Mouse (Mus musculus): ENCODE measurements at regions not wholly inside any gene's neighbourhood (a gene's known extent, or its start where the extent isn't known, plus 50 kb on each side); places are given as distances from the start of the nearest gene placed in this dataset.
"Not testable (repeated sequence)": the region's sequence is repeated elsewhere in the genome, so short reads cannot be mapped to it uniquely, and the experiment has no call there.

DNA sequence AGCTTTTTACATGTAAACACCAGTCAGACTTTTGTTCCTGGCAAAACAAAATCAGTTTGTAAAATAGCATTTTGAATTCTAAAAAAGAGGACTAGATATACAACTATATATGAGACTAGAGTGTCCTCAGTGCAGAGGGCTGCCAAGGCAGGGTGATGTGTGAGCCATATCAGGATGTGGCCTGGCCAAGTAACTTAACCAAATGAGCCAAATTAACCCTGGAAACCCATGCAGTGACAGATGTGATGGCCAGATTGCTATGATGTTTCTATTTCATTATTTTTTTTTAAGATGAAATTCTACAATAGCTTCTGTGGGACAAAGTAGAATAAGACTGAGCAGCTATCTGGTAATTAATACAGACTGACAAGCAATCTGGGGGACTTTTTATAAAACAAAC lies 181.8 kb downstream of the Nova1 start:
- DNase-seq (ENCODE audit: low spot score in 2 of 2) = no peak

DNA sequence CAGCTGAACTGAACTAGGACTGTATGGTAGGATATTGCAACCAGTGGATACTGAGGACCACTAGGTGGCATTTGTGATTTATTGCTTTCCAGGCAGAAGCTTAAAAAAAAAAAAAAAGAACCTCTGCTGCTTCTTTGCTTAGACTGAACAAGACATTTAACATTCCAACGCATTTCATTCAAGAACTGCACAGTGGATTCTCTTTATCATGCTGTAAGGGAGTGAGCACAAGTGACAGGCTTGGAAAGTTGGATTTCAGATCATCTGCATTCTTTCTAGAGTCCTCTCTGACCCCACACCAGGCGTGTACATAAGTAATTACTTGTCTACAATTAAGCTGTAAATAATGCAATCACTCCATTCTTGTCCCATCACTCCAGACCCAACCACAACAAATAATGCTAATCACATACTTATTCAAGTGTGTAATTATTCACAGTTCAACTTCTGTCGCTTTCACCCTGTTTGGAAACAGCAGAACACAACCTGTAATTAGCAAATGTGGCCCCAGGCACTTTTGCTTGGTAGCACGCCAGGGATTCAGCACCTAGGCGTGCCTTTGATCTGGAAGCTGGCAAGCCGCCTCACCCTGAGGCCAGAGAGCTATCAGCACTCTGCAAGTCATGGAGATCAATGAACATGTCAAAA lies 183.5 kb downstream of the Nova1 start:
- peak in 1 of 2 experiments; percentile 30 for DNase-seq (ENCODE audit: low spot score in 2 of 2)

DNA sequence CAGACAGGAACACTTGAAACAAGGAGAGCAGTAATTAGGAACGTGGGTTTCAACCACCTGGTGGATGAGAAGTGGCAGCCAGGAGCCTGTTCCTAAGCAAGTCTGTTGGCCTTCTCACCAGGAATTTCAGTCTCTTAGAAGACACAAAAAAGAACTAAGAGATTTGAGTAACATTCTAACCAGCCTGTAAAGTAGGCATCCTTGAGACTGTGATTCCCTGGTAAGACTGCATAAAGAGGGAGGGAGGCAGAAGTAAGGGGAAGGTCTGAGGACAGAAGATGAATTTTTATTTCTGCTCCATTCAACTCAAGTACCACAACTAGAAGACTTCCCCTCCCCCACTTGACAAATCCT lies 184.0 kb downstream of the Nova1 start:
- DNase-seq (ENCODE audit: low spot score in 2 of 2) = peak in 1 of 2 experiments; percentile 25

DNA sequence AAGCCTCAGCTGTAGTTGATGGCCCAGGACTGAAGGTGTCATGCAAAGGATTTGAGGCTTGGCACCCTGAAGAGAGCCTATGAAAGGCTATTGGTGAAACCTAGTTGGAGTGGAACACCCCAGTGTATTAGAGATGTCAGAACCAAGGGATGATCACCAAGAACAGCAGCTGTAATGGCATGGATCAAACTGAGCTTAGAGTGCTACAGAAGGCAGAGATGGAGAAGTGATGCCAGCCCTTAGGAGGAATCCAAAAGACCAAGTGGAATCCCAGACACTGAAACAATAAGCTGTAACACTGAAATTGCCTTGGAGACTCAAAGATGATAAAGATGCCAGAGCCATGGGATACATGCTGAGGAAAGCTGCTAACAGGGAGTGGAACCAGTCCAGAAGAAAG lies 186.3 kb downstream of the Nova1 start:
- not testable (repeated sequence) for DNase-seq (ENCODE audit: low spot score in 2 of 2)

DNA sequence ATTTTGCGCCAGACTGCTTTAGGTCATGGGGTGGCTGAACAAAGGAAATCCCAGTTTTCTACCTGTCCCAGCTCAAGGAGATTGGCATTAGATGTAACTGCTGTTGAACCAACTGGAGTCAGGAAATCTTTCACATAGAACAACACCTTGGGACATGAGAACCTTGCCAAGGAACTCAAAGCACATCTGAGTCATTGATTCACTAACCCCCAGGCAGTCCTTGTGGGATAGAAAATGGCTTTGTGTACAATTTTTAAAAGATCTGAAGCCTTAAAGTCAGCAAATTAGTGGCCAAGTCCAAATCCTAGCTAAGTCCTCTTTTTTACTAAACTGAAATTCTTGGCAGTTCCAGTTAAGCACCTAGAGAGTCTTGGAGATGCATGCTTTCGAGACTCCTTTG lies 191.4 kb downstream of the Nova1 start:
- DNase-seq (ENCODE audit: low spot score in 2 of 2) = no peak

DNA sequence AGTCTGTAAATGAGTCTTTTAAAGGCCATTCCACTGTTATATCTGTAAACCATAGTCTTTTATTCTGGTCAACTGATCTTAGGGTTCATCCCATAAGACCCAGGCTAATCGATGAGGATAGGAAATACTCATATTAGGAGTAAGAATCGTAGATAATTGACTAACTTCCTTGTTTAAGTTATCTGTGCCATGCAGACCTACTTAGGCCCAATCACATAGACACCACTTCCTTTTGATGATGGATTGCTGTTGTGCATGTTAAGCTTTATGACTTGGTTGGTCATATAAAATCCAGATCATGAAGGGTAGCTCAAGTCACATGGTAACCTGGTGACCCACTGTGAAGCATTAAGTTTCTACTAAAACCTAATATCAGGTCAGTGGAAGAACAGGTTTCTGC lies 207.3 kb downstream of the Nova1 start:
- DNase-seq (ENCODE audit: low spot score in 2 of 2) = no peak

DNA sequence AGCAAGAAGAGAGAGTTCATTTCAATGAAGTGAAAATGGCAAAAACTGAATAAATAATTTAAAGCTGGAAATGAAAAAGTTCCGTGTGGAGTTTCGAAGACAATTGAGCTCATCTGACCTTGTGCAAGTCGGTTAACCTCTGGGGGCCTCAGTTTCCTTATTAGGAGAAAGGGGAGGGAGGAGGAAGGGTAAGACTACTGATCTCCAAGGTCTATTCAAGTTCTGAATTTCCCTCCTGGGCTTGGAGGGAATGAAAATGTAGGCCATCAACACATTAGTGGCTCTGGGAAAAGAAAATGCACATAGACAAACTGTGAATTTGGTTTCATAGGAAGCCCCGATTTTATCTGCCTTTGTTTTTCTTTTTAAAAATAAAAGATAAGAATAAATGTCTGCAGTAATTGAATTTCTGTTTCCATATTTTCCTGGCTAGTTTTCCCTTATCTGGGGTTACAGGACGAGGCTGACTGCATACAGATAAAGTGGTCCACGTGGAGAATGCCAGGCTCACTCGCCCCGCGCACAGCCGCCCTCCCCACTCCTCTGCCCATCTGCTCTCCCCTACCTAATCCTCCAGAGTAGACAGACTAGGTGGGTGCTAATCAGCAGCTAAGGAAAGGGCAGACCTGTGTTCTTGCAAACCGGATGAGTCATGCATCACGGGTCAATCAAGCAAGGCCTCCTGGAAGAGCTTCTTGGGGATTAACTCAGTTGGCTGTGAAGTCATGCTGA lies 209.0 kb downstream of the Nova1 start:
- DNase-seq (ENCODE audit: low spot score in 2 of 2) = no peak

DNA sequence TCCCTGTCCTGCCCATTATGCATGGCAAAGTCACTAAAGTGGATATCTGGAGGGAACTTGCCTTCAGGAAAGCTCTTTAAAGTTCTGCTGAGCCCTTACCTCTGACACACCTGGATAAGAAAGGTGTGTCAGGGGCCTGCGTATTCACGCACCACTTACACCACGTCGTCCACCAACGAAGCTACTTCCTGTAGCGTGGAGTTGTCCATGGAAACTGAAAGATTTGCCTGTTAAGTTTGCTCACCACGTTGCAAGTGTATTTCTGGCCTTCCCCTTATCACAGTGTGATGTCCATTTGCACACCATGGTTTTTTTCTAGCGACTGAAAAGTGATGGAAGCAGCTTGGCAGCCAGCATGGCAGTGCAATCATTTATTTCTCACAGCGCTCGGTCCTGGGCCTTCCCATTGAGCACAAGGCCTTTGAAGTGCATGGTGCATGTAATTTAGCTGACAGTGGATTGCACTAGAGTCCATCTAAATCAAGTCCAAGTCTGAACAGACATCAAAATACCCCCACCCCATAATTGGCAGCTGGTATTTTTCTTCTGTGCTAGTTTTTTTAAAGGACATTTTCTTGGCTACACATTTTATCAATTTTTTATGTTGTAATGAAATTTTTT lies 210.3 kb downstream of the Nova1 start:
- no peak for DNase-seq (ENCODE audit: low spot score in 2 of 2)

DNA sequence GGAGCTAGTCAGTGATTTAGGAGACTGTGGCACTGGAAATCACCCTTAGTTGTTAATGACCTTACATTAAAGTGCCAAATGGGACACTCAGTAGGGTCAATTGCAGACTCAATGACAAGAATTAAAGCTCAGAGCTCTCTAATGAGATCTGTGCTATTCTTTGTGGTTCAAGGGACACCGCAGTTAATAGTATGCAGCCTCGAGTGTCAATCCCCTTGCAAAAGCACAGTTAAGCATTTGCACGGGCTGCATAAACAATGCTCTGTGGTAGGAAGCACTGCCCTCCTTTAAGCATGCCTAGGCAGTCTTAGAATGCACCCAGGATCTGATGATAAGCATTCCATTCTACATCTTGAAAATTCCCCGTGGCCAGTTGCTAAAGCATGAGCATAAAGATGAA lies 221.5 kb downstream of the Nova1 start:
- DNase-seq (ENCODE audit: low spot score in 2 of 2) = no peak

DNA sequence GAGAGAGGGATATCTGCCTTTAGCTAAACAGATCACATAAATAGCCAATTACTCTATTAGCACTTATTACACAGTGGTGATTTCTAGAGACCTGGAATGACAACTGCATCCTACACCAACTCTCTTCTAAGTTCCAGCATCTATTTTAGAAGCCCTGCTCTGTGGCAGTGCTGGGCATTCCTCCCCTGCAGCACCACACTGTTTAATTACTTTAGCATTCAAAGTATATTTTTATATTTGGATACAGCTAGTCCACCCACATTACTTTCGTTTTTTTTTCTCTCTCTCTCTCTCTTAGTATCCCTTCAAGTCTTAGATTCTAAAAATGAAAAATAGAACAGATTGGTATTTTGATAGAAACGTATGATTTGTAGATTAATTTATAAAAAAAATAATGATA lies 250.1 kb downstream of the Nova1 start:
- no peak for DNase-seq (ENCODE audit: low spot score in 2 of 2)

DNA sequence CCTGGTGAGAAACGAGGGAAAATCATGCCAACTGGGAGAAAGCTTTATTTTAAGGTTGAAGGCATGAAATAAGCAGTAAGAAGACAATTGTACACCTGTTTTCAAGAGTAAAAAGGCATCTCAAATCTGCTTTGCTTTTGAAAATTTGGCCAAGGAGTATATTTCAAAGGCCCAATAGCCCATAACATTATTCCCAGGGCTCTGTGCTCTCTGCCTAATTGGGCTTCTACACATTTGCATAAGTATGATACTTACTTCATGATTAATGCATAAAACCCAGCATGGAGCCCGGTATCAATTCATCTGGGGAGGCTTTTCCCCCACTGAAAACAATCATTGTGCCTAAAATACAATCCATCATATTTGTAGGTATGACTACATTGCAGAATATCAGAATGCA lies 252.4 kb downstream of the Nova1 start:
- peak in 1 of 2 experiments; percentile 2 for DNase-seq (ENCODE audit: low spot score in 2 of 2)

DNA sequence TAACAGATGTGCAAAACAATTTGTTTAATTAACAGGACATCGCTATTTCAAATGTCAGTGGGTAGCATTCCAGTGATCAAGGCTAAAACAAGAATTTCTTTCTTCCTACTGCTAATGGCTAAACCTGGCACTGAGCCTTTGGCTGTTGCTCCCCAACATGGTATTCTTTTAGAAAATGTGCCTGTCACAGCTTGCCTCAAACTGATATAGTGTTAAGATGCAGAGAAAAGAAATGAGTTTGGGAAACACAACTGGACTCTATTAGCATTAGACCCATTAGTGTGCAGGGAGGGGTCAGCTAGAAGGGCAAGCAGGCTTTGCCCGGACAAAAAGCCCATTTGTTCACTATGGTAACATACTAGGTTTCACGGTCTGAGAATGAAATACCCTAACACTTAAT lies 297.8 kb downstream of the Nova1 start:
- DNase-seq (ENCODE audit: low spot score in 2 of 2) = no peak

DNA sequence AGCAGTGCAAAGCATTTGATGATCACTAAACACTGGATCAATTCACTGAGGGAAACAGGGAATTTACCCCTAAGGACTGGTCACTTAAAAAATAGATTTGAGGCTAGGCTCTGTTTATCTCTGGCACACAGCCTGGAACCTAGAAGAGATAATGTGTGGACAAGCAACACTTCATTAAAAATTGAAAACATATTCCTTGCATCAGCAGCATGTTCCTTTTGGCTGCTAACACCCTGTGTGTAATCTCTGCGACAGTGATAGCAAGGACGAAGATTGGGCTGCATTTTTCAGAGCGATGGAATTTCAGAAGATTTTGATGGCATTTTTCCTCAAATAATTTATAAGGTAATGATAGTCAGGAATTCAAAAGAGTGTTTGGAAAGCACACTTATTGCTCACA lies 310.9 kb downstream of the Nova1 start:
- no peak for DNase-seq (ENCODE audit: low spot score in 2 of 2)

DNA sequence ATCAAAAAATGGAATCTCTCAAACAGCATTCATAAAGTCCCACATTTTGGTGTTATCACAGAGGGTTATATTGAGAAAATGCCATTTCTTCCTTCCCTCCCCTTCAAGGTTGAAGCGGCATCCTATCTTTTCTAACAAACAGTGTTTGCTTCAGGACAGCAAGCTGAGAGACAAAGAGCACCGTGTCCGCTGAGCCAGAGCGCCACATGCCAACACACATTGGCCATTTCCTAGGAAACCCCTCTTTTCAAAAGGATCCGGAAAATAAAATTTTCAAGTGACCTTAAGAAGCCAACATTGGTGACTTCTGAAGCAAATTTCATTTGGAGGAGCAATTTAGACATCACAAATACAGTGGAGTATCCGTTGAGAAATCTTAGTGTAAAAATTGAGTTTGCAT lies 326.3 kb downstream of the Nova1 start:
- DNase-seq (ENCODE audit: low spot score in 2 of 2) = no peak

DNA sequence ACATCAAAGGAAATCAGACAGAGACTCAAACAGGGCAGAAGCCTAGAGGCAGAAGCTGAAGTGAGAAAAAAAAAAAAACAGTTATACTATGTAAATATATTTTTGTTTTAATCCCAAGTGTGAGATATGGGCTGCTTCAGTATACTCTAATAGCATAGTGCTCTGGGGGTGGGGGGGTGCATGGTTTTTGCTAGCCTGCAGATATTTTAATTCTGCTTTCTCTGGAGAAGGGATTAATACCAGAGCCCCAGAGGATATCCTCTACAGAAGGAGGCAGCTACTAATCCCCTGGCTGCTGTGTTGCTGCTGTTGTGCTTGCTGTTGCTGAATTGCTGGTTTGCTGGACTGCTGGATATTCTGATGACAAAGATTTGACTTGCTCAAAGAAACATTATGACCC lies 367.8 kb downstream of the Nova1 start:
- no peak for DNase-seq (ENCODE audit: low spot score in 2 of 2)

DNA sequence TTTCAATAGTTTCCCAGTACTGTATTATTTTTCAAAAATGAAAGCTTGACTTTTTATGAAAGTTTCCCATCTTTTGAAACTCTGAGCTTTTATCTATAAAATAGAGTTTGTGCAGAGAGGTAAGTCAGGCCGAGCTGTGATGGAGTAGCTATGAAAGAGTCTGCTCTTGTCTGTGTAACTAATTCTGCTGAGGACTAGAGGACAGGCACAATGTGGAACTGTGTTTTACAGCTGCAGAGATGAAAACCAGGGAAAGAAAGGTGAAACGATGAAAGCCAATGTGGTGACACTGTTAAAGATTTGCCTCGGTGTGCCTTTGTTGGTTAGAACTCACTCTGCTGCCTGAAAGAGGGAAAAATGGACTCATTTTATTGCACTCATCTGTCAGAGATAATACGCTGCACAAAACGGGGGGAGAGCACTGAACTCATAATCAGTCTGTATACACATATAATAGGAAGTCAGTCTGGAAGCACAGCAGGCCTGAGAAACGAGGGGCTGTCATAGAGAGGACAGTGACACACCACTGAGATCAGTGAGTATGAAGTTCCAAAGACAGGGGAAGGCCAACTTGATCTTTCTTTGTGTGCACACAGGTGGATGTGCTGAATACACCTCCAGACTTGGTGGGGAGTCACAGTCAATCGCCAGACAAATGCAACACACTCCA lies 373.9 kb downstream of the Nova1 start:
- no peak for DNase-seq (ENCODE audit: low spot score in 2 of 2)

DNA sequence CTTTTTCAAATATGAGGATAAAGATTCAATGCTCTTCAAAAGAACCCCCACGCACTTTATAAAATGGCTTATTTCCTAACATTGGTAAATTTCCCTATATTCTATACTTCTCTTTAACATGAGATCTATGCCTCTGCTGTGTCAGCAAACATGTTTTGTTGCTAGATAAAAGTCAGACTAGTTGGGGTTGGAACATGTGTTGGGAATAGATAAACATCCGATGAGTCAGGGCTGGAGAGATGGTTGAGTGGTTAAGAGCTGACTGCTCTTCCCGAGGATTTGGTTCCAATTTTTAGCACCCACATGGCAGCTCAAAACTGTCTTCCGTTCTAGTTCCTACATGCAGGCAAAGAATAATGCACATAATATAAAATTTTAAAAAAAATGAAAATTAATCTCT lies 399.1 kb downstream of the Nova1 start:
- peak in 1 of 2 experiments; percentile 6 for DNase-seq (ENCODE audit: low spot score in 2 of 2)

DNA sequence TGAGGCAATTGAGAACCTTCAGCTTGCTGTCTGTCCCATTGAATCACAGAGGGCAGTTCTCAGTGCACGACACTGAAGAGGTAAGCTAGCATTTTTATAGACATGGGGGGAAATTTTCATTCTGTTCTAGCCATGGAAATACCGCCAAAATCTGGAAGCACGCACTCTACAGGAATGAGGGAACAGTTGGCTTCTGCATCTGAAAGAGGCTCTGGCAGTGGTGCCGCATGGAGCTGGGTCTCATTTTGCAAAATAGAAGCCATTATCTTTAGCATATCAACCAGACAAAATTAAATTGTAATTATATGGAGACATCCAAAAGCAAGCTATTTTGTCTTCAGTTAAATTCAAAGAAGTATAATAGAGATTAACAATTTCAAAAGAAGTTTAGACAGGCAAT lies 399.7 kb downstream of the Nova1 start:
- DNase-seq (ENCODE audit: low spot score in 2 of 2) = no peak

DNA sequence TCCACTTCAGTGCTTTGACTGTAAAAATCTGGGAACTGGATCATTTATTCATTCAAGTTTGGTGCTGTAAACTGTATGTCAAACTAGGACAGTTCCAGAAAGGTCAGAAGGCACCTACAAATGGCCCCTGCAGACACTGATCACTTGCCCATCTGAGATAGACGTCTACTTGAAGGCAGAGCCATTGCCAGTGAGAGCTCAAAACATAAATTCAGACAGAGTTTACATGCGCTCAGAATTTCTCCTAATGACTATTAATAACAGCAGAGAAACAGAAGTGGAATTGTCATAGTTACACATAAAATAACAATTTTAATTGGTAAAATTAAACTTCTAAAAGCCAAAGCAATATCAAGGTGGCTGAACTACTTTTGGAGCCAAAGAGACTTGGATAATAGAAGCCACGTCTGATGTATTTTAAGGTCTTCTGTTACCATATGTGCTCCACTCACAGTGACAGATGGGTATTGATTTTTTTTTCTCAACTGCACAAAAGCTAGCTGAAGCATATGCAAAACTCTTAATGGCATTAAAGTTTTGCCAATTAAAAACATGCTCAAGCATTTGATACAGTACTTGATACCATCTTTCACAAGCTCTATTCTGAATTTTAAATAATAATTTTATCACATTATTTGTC lies 401.8 kb downstream of the Nova1 start:
- DNase-seq (ENCODE audit: low spot score in 2 of 2) = no peak

DNA sequence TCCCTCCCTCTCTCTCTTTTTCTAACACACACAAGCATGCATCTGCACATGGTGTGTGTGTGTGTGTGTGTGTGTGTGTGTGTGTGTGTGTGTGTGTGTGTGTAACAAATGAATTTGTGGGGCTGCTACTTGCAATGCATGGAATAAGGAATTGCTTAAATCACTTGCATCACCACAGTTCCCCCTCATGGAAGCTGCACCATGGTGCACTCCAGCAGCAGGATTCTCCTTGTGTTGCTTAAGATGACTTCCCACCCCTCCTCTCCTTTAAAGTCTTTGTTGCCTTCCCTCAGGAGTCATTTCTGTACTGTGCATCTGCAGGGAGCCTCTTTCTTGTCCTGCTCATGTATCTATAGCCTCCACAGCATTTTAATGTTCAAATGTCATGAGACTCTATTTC lies 402.5 kb downstream of the Nova1 start:
- DNase-seq (ENCODE audit: low spot score in 2 of 2) = no peak

DNA sequence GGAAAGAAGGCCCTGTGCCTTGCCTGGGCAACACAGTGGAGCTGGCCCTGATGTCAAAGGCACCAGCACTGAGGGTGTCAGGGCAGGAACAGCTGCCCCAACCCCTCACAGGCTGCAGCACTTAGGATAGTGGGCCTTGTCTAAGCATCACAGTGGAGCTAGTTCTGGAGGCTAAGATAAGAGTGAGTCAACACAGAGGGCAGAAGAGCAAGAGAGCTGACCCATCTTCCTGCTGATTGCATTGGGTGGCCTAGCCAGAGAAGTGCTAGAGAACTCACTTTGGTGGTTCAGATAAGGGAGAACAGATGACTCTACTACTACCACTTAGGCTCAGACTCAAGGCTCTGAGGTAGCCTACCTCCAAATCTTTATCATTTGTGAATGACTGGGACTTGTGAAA lies 413.1 kb downstream of the Nova1 start:
- DNase-seq (ENCODE audit: low spot score in 2 of 2) = no peak

DNA sequence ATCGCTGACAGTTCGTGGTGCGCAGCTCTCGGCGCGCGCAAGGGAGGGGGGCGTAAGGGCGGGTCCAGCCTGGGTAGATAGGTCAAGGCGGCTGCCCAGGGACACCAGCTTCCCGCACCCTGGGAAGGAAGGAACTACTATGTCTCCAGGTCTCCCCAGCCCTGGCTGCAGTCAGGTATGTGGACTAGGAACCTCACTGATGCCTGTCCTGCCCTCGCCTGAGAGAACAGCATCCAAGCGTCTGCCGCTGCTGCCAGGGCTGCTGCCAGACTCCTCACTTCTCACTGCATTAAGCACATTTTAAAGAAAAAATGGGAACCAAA lies 419.1 kb downstream of the Nova1 start:
- DNase-seq (ENCODE audit: low spot score in 2 of 2) = peak in 1 of 2 experiments; percentile 7

Data from right cerebral cortex, adult 2 months (tissue).